Mouse (Mus musculus): ENCODE measurements around the gene Cdr2. TPM values are rescaled to one million over a fixed set of nuclear protein-coding genes. Genes with fewer than 3 reads are reported as not detected.
"Not testable (repeated sequence)": the region's sequence is repeated elsewhere in the genome, so short reads cannot be mapped to it uniquely, and the experiment has no call there.

The Cdr2 gene
- total RNA-seq, 2 experiments from 2014 or later, result 39.0 to 61.6 TPM

- no peak for ATAC-seq (replicated peaks; ENCODE audit: low FRiP score, low TSS enrichment, poor library complexity, severe bottlenecking)
These were observed 5.0 kb downstream of the Cdr2 start for GRCm38 (mm10) chr7:120977063-120977462.

GRCm38 (mm10) chr7:120974001-120974400, 8.1 kb downstream of the Cdr2 start:
- ATAC-seq (replicated peaks; ENCODE audit: low FRiP score, low TSS enrichment, poor library complexity, severe bottlenecking), result no peak

GRCm38 (mm10) chr7:120972471-120972870, 9.6 kb downstream of the Cdr2 start:
- not testable (repeated sequence) for ATAC-seq (replicated peaks; ENCODE audit: low FRiP score, low TSS enrichment, poor library complexity, severe bottlenecking)

- ATAC-seq (replicated peaks; ENCODE audit: low FRiP score, low TSS enrichment, poor library complexity, severe bottlenecking), result no peak
These were observed 12.0 kb downstream of the Cdr2 start for GRCm38 (mm10) chr7:120970112-120970511.

GRCm38 (mm10) chr7:120969221-120969620, 12.9 kb downstream of the Cdr2 start:
- peak; percentile 99 for ATAC-seq (replicated peaks; ENCODE audit: low FRiP score, low TSS enrichment, poor library complexity, severe bottlenecking)

- ATAC-seq (replicated peaks; ENCODE audit: low FRiP score, low TSS enrichment, poor library complexity, severe bottlenecking), result no peak
These were observed 19.0 kb downstream of the Cdr2 start for GRCm38 (mm10) chr7:120963126-120963525.

GRCm38 (mm10) chr7:120961893-120962292, 20.2 kb downstream of the Cdr2 start:
- ATAC-seq (replicated peaks; ENCODE audit: low FRiP score, low TSS enrichment, poor library complexity, severe bottlenecking), result no peak

GRCm38 (mm10) chr7:120960601-120961000, 21.5 kb downstream of the Cdr2 start:
- ATAC-seq (replicated peaks; ENCODE audit: low FRiP score, low TSS enrichment, poor library complexity, severe bottlenecking), result no peak

GRCm38 (mm10) chr7:120960116-120960515, 22.0 kb downstream of the Cdr2 start:
- no peak for ATAC-seq (replicated peaks; ENCODE audit: low FRiP score, low TSS enrichment, poor library complexity, severe bottlenecking)

GRCm38 (mm10) chr7:120953591-120953990, 28.5 kb downstream of the Cdr2 start:
- not testable (repeated sequence) for ATAC-seq (replicated peaks; ENCODE audit: low FRiP score, low TSS enrichment, poor library complexity, severe bottlenecking)

GRCm38 (mm10) chr7:120943936-120944509, 38.1 kb downstream of the Cdr2 start:
- ATAC-seq (replicated peaks; ENCODE audit: low FRiP score, low TSS enrichment, poor library complexity, severe bottlenecking), result no peak

GRCm38 (mm10) chr7:120942506-120942905, 39.6 kb downstream of the Cdr2 start:
- ATAC-seq (replicated peaks; ENCODE audit: low FRiP score, low TSS enrichment, poor library complexity, severe bottlenecking), result no peak

GRCm38 (mm10) chr7:120941214-120941613, 40.9 kb downstream of the Cdr2 start:
- no peak for ATAC-seq (replicated peaks; ENCODE audit: low FRiP score, low TSS enrichment, poor library complexity, severe bottlenecking)

- no peak for ATAC-seq (replicated peaks; ENCODE audit: low FRiP score, low TSS enrichment, poor library complexity, severe bottlenecking)
These were observed 41.8 kb downstream of the Cdr2 start for GRCm38 (mm10) chr7:120940343-120940742.

- no peak for ATAC-seq (replicated peaks; ENCODE audit: low FRiP score, low TSS enrichment, poor library complexity, severe bottlenecking)
These were observed 43.9 kb downstream of the Cdr2 start for GRCm38 (mm10) chr7:120938206-120938605.

- no peak for ATAC-seq (replicated peaks; ENCODE audit: low FRiP score, low TSS enrichment, poor library complexity, severe bottlenecking)
These were observed 45.6 kb downstream of the Cdr2 start for GRCm38 (mm10) chr7:120936522-120936921.

GRCm38 (mm10) chr7:120934716-120935115, 47.4 kb downstream of the Cdr2 start:
- peak; percentile 70 for ATAC-seq (replicated peaks; ENCODE audit: low FRiP score, low TSS enrichment, poor library complexity, severe bottlenecking)

- ATAC-seq (replicated peaks; ENCODE audit: low FRiP score, low TSS enrichment, poor library complexity, severe bottlenecking), result peak; percentile 84
These were observed 48.4 kb downstream of the Cdr2 start for GRCm38 (mm10) chr7:120933680-120934195.

GRCm38 (mm10) chr7:120933110-120933509, 49.0 kb downstream of the Cdr2 start:
- ATAC-seq (replicated peaks; ENCODE audit: low FRiP score, low TSS enrichment, poor library complexity, severe bottlenecking), result no peak

GRCm38 (mm10) chr7:120918526-120918962, 63.6 kb downstream of the Cdr2 start:
- ATAC-seq (replicated peaks; ENCODE audit: low FRiP score, low TSS enrichment, poor library complexity, severe bottlenecking), result peak; percentile 88

All from megakaryocyte-erythroid progenitor cell, adult 5-6 weeks (primary cell).